Mouse (Mus musculus) lung, postnatal 25 days (tissue): ENCODE results near the gene Gpx2.

Experiments used
- DNase-seq: peaks from one replicate; pipeline ENCODE4 v3.0.0; 2022; ENCODE audit warnings: low spot score

Gpx2 gene

DNA sequence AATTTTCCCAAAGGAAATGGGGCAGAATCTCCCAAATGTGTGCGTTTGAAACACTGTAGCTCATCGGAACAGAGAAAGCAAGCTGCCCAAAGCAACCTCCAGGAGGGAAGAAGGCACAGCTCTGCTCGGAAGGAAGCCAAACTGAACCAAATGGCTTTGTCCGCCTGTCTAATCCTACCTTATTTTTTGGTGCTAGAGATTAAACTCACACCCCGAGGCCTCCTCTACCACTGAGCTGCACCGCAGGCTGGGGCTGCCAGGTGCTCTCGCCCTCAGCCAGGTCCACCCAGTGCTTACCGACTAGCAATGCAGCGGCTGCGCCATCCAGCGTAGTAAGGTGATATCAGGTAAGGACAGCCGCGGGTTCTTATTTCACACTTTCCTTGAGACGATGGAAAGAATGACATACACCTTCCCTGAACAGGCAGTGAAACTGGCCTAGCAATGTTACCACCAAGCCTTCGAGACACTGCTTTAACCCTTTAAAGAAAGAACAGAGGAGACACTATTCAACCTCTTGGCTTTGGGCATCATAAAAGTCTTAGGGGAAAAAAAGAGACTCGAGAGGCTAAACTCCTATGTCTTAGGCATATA is 44.4 kb downstream of the Gpx2 start:
- no peak for DNase-seq
